Mouse (Mus musculus): ENCODE data around the gene Gemin8. TPM values are rescaled to one million over a fixed set of nuclear protein-coding genes. Genes with fewer than 3 reads are reported as not detected.

Gene Gemin8
- total and polyA plus RNA-seq, 2 experiments from 2014 or later, result 6.8 to 8.5 TPM

DNA sequence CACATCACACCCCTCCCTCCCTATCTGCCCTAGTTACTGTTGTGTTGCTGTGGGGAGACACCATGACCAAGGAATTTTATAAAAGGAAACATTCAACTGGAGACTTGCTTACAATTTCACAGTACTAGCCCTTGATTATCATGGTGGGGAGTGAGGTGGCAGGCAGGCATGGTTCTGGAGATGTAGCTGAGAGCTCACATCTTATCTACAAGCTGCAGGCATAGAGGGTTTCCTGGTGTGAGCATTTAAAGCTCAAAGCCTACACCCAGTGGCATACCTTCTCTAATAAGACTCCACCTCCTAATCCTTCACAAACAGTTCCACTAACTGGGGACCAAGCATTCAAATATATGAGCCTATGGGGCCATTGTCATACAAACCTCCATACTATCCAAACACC, 26.1 kb downstream of the Gemin8 start:
- Histone ChIP-seq H3K9me3 (ENCODE audit: low read length) (no peaks in the 10 kb centered on the region), H3K27me3 (ENCODE audit: insufficient read depth, low read length) (no peaks in the 10 kb centered on the region), H3K9ac (no peak overlapping the region), H3K27ac (ENCODE audit: low read depth, low read length) (no peak overlapping the region), H3K4me2 (ENCODE audit: low read depth) (no peak overlapping the region), H3K4me3 (ENCODE audit: low read depth, low read length) (no peak overlapping the region), H3K4me1 (ENCODE audit: insufficient read depth) (no peaks in the 10 kb centered on the region), H3K36me3 (ENCODE audit: insufficient read depth) (no peaks in the 10 kb centered on the region)
- ATAC-seq, result no peak
- DNase-seq, result no peak
- TF ChIP-seq CTCF (IDR thresholded peaks at IDR 0.05; ENCODE audit: low read depth), result no peak

DNA sequence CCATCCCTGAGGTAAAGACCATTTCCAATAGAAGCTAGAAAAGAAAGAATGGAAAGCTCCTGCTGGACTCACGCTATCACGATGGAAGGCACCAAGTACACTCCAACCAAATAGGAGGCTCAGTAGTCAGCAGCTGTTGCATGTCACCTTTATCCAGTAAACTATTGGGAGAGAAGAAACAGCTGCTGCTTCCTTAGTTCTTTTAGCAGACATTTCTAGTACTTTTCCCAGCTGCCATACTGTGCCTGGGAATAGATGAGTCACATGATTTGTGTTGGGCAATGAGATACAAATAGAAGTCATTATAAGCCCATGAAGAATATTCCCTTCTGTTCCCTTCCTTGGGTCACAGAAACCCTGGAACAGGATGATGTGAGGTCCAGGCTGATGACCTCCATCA, 28.0 kb downstream of the Gemin8 start:
- no peaks in the 10 kb centered on the region for H3K27me3 ChIP-seq (ENCODE audit: insufficient read depth, low read length)

DNA sequence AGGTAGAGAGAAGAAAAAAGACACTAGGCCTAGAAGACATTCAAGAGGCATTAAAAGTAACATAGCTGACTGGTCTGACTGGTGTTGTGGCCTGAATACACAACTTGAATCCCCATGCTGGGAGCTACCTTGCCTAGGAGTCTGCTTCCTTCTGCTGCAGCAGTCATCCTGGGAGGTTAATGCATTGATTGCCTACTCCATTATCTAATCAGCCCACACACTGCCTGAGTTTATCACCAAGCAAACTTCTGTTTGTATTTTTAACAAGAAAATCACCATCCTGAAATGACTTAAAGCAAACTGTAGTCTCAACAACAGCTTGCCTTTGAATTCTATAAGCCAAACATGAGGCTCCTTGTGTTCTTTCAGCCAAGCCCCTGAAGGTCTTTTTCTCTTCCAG, 29.6 kb downstream of the Gemin8 start:
- H3K9ac ChIP-seq, result no peak overlapping the region
- no peak for TF ChIP-seq CTCF (IDR thresholded peaks at IDR 0.05; ENCODE audit: low read depth)
- no peak overlapping the region for H3K4me3 ChIP-seq (ENCODE audit: low read depth, low read length)
- no peaks in the 10 kb centered on the region for H3K27me3 ChIP-seq (ENCODE audit: insufficient read depth, low read length)
- no peaks in the 10 kb centered on the region for H3K9me3 ChIP-seq (ENCODE audit: low read length)
- H3K36me3 ChIP-seq (ENCODE audit: insufficient read depth), result no peaks in the 10 kb centered on the region
- ATAC-seq, result no peak
- H3K4me1 ChIP-seq (ENCODE audit: insufficient read depth), result no peaks in the 10 kb centered on the region
- no peak for DNase-seq
- H3K4me2 ChIP-seq (ENCODE audit: low read depth), result no peak overlapping the region
- H3K27ac ChIP-seq (ENCODE audit: low read depth, low read length), result no peak overlapping the region

More for the DNA sequence above, 28.0 kb downstream of the Gemin8 start:
- WGBS, result 92% methylated on average over 2 of the region's 2 CpGs
- H3K4me2 ChIP-seq (ENCODE audit: low read depth), result no peak overlapping the region
- H3K27ac ChIP-seq (ENCODE audit: low read depth, low read length), result no peak overlapping the region
- no peak overlapping the region for H3K4me3 ChIP-seq (ENCODE audit: low read depth, low read length)
- no peaks in the 10 kb centered on the region for H3K9me3 ChIP-seq (ENCODE audit: low read length)
- H3K9ac ChIP-seq, result no peak overlapping the region
- DNase-seq (no peak), ATAC-seq (no peak)
- H3K4me1 ChIP-seq (ENCODE audit: insufficient read depth), result no peaks in the 10 kb centered on the region
- no peaks in the 10 kb centered on the region for H3K36me3 ChIP-seq (ENCODE audit: insufficient read depth)
- TF ChIP-seq CTCF (IDR thresholded peaks at IDR 0.05; ENCODE audit: low read depth), result no peak

DNA sequence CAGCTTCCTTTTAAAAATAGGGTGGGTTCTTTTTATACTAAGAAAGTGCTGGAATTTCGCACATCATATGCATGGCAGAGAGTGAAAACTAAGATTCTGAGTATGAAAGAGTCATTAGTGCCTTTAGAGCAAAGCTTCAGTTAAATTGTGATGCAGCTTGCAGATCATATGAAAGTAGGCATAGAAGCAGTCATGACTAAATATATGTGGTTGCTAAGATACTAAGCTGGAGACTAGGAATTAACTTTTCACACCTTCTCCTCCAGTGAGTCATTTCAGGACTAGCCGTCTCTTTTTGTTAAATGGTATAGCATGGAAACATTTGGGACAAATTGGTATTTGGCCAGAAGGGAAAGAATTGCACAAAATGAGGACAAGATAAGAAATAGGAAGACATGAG, 44.3 kb downstream of the Gemin8 start:
- TF ChIP-seq CTCF (IDR thresholded peaks at IDR 0.05; ENCODE audit: low read depth), result no peak
- DNase-seq (peak; percentile 35), ATAC-seq (peak; percentile 82)
- no peak overlapping the region for H3K4me3 ChIP-seq (ENCODE audit: low read depth, low read length)
- H3K4me1 ChIP-seq (ENCODE audit: insufficient read depth), result no peaks in the 10 kb centered on the region
- WGBS, result 60% methylated on average over 2 of the region's 2 CpGs
- H3K9ac ChIP-seq, result no peak overlapping the region
- H3K4me2 ChIP-seq (ENCODE audit: low read depth), result no peak overlapping the region
- H3K27me3 ChIP-seq (ENCODE audit: insufficient read depth, low read length), result no peaks in the 10 kb centered on the region
- no peaks in the 10 kb centered on the region for H3K9me3 ChIP-seq (ENCODE audit: low read length)
- H3K36me3 ChIP-seq (ENCODE audit: insufficient read depth), result no peaks in the 10 kb centered on the region
- H3K27ac ChIP-seq (ENCODE audit: low read depth, low read length), result peak overlapping the region; percentile 57; the same call in 1 of the 2 replicates

DNA sequence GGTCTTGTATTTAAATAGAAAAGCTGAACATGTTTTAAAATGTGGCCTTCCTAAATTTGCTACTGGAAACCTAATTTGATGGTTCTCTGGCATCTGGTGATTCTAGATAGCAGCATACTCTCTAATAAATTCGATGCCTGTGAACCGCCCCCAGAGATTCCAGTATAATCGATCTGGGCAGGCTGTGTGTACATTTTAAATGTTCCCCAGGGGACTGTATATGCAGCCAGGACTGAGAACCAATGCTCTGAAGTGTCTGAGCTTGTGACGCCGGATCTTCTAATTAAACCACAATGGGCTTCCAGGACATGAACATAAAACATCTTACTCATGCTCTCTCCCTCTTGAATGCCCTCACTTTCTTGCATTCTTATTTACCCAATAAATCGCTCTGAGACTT, 46.0 kb downstream of the Gemin8 start:
- Histone ChIP-seq H3K27me3 (ENCODE audit: insufficient read depth, low read length) (no peaks in the 10 kb centered on the region), H3K9me3 (ENCODE audit: low read length) (no peaks in the 10 kb centered on the region), H3K4me2 (ENCODE audit: low read depth) (no peak overlapping the region), H3K9ac (no peak overlapping the region), H3K36me3 (ENCODE audit: insufficient read depth) (no peaks in the 10 kb centered on the region), H3K4me1 (ENCODE audit: insufficient read depth) (no peaks in the 10 kb centered on the region), H3K4me3 (ENCODE audit: low read depth, low read length) (no peak overlapping the region), H3K27ac (ENCODE audit: low read depth, low read length) (no peak overlapping the region)
- WGBS, result 75% methylated on average over 6 of the region's 6 CpGs
- ATAC-seq (no peak), DNase-seq (no peak)
- TF ChIP-seq CTCF (IDR thresholded peaks at IDR 0.05; ENCODE audit: low read depth), result no peak

DNA sequence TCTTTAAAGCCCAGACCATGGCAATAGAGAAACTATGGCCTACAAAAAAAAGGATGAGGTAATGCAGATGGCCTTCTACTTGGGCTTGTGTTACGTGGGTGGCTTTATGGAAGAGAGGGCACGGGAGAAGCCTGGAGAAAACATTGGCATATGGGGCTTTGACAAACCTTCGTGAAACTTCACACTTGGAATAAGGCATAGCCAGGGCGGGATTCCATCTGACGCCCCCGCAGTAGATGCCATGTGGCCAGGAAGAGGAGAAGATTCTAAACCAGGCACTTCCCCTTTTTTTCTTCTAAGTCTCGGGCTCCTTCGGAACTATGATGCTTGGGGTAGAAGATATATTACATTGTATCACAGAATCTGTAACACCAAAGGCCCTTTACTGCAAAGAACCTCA, 46.5 kb downstream of the Gemin8 start:
- Histone ChIP-seq H3K9ac (no peak overlapping the region), H3K4me2 (ENCODE audit: low read depth) (no peak overlapping the region), H3K4me1 (ENCODE audit: insufficient read depth) (no peaks in the 10 kb centered on the region), H3K27me3 (ENCODE audit: insufficient read depth, low read length) (no peaks in the 10 kb centered on the region), H3K4me3 (ENCODE audit: low read depth, low read length) (no peak overlapping the region), H3K27ac (ENCODE audit: low read depth, low read length) (no peak overlapping the region), H3K9me3 (ENCODE audit: low read length) (no peaks in the 10 kb centered on the region), H3K36me3 (ENCODE audit: insufficient read depth) (no peaks in the 10 kb centered on the region)
- WGBS, result 80% methylated on average over 8 of the region's 8 CpGs
- DNase-seq (no peak), ATAC-seq (peak; percentile 27; the same call in 1 of the 2 replicates)
- TF ChIP-seq CTCF (IDR thresholded peaks at IDR 0.05; ENCODE audit: low read depth), result no peak

DNA sequence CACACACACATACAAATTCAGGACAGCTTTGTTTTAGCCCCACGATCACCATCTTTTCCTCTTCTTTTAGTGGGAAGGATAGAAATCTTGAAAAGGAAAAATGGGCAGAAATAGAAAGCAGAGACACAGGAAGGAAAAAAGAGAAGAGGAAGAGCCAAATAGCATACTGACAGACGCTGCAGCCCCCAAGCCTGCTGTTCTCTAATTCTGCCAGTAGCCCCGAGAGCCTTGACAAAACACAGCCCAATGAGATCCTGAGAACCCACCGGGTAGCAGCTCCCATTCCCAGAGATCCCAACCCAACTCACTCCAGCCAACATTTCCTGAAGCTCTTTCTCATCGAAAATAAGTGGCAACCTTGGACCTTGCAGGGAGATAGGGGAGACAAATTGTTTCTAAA, 49.1 kb downstream of the Gemin8 start:
- Histone ChIP-seq H3K4me1 (ENCODE audit: insufficient read depth) (no peaks in the 10 kb centered on the region), H3K4me2 (ENCODE audit: low read depth) (no peak overlapping the region), H3K4me3 (ENCODE audit: low read depth, low read length) (no peak overlapping the region), H3K9ac (no peak overlapping the region), H3K27me3 (ENCODE audit: insufficient read depth, low read length) (no peaks in the 10 kb centered on the region), H3K36me3 (ENCODE audit: insufficient read depth) (no peaks in the 10 kb centered on the region), H3K27ac (ENCODE audit: low read depth, low read length) (no peak overlapping the region), H3K9me3 (ENCODE audit: low read length) (no peaks in the 10 kb centered on the region)
- DNase-seq, result peak; percentile 43
- 62% methylated on average over 5 of the region's 5 CpGs for WGBS
- TF ChIP-seq CTCF (IDR thresholded peaks at IDR 0.05; ENCODE audit: low read depth), result no peak
- peak; percentile 55; the same call in 1 of the 2 replicates for ATAC-seq

DNA sequence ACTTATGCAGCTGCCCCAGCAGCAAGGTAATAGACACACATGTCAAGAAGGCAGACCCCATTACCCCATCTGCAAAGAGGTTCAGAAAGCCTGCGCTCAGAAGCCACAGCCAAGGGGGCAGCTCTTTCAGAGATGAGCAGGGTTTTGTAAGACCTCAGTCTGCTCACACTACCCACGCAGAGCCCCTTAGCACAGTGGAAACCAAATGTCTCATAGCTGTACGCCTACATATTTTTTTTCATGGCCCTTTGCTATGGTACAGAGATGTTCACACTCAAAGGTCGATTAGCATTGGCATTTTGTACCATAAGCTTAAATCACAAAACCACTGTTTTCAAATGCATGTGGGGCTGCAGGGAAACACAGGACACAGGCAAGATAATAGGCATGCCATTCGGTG, 56.6 kb downstream of the Gemin8 start:
- Histone ChIP-seq H3K9ac (no peak overlapping the region), H3K4me3 (ENCODE audit: low read depth, low read length) (no peak overlapping the region), H3K27me3 (ENCODE audit: insufficient read depth, low read length) (no peaks in the 10 kb centered on the region), H3K36me3 (ENCODE audit: insufficient read depth) (no peaks in the 10 kb centered on the region), H3K4me2 (ENCODE audit: low read depth) (no peak overlapping the region), H3K27ac (ENCODE audit: low read depth, low read length) (no peak overlapping the region), H3K4me1 (ENCODE audit: insufficient read depth) (no peaks in the 10 kb centered on the region), H3K9me3 (ENCODE audit: low read length) (no peaks in the 10 kb centered on the region)
- DNase-seq, result no peak
- ATAC-seq, result no peak
- no peak for TF ChIP-seq CTCF (IDR thresholded peaks at IDR 0.05; ENCODE audit: low read depth)
- 63% methylated on average over 5 of the region's 5 CpGs for WGBS
